Mouse (Mus musculus): ENCODE data around the gene Scamp4. TPM values are rescaled to one million over a fixed set of nuclear protein-coding genes. Genes with fewer than 3 reads are reported as not detected.
"Not testable (repeated sequence)": the region's sequence is repeated elsewhere in the genome, so short reads cannot be mapped to it uniquely, and the experiment has no call there.

Scamp4 gene
- total RNA-seq, 2 experiments from 2014 or later: 18.3 to 22.0 TPM

- peak; percentile 98 for DNase-seq
- intact Hi-C loops (cut with DNase I; ENCODE audit: low total_unique reads): loop anchor here (5.0 kb wide), 1 partner anchor 110 kb away; no protein-coding TSS in a partner anchor
These were observed 25.2 kb upstream of the Scamp4 start, which contains the start of gene Klf16 for GRCm38 (mm10) chr10:80577195-80578130. Gene Klf16 (minus strand): TSS chr10:80577321.

- DNase-seq: peak; percentile 86
- intact Hi-C loops (cut with DNase I; ENCODE audit: low total_unique reads): loop anchor here (5.0 kb wide), 1 partner anchor 109 kb away; no protein-coding TSS in a partner anchor
These were observed 24.4 kb upstream of the Scamp4 start for GRCm38 (mm10) chr10:80578131-80578750.

DNA sequence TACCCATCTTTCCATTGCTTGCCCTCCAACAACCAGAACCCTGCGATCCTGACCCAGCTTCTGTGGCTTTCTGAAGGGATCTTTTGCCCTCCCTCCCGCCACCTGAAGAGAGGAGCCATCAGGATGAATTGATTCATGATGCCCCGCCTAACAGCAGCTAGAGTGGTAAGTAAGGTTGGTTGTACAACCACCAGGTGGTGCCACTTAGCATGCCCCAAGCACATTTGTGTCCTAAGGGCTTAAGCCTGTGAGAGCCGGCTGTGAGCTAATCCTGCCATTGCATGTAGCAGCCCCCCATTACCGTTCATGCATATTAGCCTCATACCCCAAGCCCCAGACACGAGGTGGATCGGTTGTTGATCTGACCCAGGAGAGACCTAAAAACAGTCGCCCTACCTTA is 23.8 kb upstream of the Scamp4 start:
- DNase-seq: no peak
- intact Hi-C loops (cut with DNase I; ENCODE audit: low total_unique reads): loop anchor here (5.0 kb wide), 1 partner anchor 108 kb away; no protein-coding TSS in a partner anchor

DNA sequence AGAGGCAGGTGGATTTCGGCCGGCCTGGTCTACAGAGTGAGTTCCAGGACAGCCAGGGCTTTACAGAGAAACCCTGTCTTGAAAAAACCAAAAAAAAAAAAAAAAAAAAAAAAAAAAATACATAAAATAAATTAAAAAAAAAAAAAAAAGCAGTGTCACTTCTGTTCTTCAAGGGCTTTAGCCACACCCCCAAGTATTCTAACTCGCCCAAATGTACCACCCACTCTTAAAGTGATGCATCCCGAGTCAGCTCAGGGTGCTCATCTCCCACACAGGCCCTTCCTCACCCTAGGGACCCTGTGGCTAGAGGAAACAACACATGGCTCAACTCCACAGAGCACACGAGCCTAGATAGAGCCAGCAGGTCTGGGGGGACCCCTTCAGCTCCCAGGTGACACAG is 19.6 kb upstream of the Scamp4 start:
- intact Hi-C loops (cut with DNase I; ENCODE audit: low total_unique reads): no loop called here
- no peak for DNase-seq

- DNase-seq: no peak
- intact Hi-C loops (cut with DNase I; ENCODE audit: low total_unique reads): no loop called here
These were observed 18.6 kb upstream of the Scamp4 start for GRCm38 (mm10) chr10:80584045-80584488.

- DNase-seq: no peak
- intact Hi-C loops (cut with DNase I; ENCODE audit: low total_unique reads): no loop called here
These were observed 17.8 kb upstream of the Scamp4 start for GRCm38 (mm10) chr10:80584642-80585552.

DNA sequence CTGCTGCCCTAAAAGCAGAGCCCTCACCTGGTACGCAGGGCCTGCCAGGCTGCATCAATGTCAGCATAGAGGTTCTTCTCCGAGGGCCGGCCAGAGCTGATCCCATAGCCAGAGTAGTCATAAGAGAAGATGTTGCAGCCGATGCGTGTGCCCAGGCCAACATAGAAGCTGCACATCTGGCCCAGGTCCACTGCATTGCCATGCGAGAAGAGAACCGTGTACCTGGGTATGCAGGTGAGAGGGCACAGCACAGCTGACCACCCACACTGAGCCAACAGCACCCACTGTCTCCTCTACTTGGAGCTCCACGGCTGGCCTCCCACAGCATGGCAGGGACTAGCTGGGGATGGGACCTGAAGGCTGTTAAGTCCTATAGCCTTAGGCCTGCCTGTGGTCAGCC is 17.1 kb upstream of the Scamp4 start:
- no peak for DNase-seq
- intact Hi-C loops (cut with DNase I; ENCODE audit: low total_unique reads): no loop called here

- no peak for DNase-seq
- intact Hi-C loops (cut with DNase I; ENCODE audit: low total_unique reads): no loop called here
These were observed 16.0 kb upstream of the Scamp4 start for GRCm38 (mm10) chr10:80586407-80587304.

- DNase-seq: no peak
- intact Hi-C loops (cut with DNase I; ENCODE audit: low total_unique reads): no loop called here
These were observed 15.4 kb upstream of the Scamp4 start for GRCm38 (mm10) chr10:80587305-80587657.

- intact Hi-C loops (cut with DNase I; ENCODE audit: low total_unique reads): no loop called here
- DNase-seq: no peak
These were observed 13.4 kb upstream of the Scamp4 start for GRCm38 (mm10) chr10:80589127-80589878.

GRCm38 (mm10) chr10:80589879-80590854 is 12.5 kb upstream of the Scamp4 start, which contains the start of gene Abhd17a:
Gene Abhd17a (minus strand): TSS chr10:80590341.
- intact Hi-C loops (cut with DNase I; ENCODE audit: low total_unique reads): no loop called here
- peak; percentile 98 for DNase-seq

DNA sequence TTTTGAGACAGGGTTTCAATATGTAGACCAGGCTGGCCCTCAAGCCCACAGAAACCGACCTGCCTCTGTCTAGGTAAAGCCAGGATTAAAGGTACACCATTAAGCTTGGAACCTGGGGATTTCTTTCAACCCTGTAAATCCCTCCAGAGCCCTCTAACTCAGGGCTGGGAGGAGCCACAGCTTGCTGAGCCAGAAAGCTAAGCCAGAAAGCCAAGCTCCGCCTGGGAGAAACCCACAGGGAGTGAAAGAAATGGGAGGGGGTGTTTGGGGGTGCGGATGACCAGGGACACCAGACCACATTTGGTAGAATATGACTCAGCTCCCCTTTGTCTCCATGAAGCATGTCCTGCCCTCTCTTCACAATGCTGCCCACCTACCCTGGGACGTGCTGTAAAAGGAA is 6.4 kb upstream of the Scamp4 start:
- intact Hi-C loops (cut with DNase I; ENCODE audit: low total_unique reads): no loop called here

DNA sequence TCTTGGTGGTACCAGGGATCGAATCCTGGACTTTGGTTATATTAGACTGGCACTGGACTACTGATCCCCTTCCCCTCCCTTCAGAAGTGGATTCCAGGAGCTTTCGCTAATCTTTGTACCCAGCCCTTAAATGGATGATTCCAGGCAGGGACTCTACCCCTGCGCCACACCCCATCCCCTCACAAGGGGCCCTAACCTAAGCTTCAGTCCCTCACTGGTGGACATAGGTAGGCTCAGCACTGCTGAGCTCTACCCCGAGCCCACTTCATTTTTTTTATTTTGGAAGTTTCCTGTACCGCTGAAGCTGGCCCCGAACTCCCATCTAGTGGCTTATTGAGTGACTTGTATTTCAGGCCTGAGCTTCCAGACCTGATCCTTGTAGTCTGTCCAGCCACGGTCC is 692 bp downstream of the Scamp4 start:
- intact Hi-C loops (cut with DNase I; ENCODE audit: low total_unique reads): no loop called here
- no peak for DNase-seq

More for the DNA sequence above, 6.4 kb upstream of the Scamp4 start:
- no peak for DNase-seq

DNA sequence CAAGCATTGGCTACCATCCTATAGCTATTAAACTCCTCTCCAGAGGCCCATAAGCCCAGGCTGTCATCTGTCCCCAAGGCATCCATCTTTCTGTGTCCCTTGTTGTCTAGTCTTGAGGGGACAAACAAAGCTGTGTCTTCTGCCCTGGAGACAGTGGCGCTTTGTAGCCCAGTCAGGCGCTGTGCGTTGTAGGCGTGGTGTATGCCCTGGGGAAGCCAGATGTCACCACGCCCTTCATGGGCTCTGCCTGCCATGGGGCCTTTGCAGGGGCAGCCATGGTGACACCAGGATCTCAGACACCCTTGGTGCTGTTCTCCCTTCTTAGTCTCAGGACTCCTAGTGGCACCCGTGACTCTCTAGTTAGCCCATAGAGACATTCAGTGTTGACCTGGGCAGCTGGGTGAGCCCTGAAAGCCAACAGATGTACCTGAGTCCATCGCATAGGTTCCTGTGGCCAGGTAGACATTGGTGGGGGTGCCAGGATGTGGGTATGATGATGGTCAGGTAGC is 1.4 kb downstream of the Scamp4 start:
- intact Hi-C loops (cut with DNase I; ENCODE audit: low total_unique reads): no loop called here
- no peak for DNase-seq

- intact Hi-C loops (cut with DNase I; ENCODE audit: low total_unique reads): loop anchor here (5.0 kb wide), 1 partner anchor 87 kb away; no protein-coding TSS in a partner anchor
- DNase-seq: no peak
These were observed 2.3 kb downstream of the Scamp4 start for GRCm38 (mm10) chr10:80604988-80605387.

GRCm38 (mm10) chr10:80605721-80606120 is 3.0 kb downstream of the Scamp4 start, which contains the start of gene Gm49322:
Gene Gm49322 (plus strand): TSS chr10:80606021.
- intact Hi-C loops (cut with DNase I; ENCODE audit: low total_unique reads): loop anchor here (5.0 kb wide), 1 partner anchor 87 kb away; no protein-coding TSS in a partner anchor
- not testable (repeated sequence) for DNase-seq
